Mouse (Mus musculus): ENCODE results near the gene Olfr1404. TPM values are rescaled to one million over a fixed set of nuclear protein-coding genes. Genes with fewer than 3 reads are reported as not detected.
"Not testable (repeated sequence)": the region's sequence is repeated elsewhere in the genome, so short reads cannot be mapped to it uniquely, and the experiment has no call there.

Olfr1404 gene
- not detected for total RNA-seq (2021)
- long read RNA-seq, experiment 1: 0 reads
- long read RNA-seq, experiment 2: 0 reads

DNA sequence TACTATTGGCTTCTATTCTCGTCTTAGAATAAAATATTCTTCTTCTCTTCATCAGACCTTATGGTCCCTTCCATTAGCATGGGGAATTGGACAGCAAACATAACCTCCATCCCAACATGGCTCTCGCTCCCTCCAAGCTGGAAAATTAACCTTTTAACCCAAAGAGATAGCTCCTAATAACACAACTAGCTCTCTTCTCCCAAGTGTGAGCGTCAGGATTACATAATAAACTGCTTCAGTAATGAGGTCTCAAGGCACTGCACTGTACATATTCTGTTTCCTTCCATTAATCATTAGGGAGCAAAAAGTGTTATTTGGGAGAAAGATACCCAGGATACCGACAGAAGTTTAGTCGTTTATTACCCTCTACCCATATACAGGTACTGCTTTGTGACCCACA lies at the start of gene Olfr1404:
Gene Olfr1404 (plus strand): TSS at position 301 of the 400 bp plus-strand sequence.
- no peak for DNase-seq

DNA sequence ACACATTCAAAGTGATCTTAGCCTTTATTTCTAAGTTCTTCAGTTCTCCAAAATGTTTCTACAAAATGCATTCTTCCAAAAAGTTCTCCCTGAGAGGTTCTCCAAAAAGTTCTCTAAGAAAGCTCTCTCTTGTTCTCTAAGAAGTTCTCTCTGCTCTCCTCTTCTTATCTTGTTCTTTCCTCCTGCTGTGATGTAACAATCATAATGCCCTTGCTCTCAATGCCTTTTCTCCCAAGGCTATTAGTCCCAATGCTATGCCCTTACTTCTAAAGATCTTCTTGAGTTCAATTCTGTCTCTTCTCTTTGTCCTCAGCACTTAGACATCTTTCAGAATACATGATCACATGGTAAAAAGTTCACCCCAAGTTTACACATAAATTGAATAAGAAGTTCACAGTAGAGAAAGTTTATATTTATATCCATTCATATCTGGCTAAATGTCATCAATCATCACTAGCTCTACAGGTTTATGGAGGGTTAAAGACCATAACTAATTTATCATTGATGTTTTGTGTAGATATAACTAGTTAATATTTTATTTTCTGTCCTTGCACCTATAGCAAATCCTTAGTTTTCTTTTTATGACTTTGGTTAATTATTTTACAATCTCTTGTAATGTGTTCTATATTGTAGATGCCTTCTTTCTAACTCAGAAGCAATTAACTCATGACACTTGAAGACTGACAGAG lies 37.9 kb upstream of the Olfr1404 start:
- DNase-seq: no peak

DNA sequence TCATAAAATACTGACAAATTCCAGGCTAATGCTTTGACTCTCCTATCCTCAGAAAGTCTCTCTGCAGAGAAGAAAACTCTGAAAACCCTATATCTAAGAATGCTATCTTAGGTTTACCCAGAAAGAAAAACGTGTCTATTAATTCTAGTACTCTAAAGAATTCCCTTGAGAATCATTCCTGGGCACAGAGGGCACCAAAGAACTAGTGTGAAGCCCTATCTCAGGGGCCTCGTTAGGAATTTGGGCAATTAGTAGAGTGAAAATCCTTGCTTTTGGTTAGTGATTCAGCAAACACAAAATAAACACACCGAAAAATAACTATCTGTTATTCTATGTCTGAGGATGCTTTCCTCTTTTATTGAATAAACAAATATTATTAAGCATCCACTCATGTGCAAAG lies 21.7 kb upstream of the Olfr1404 start, which contains the start of gene Olfr1406:
Gene Olfr1406 (minus strand): TSS at position 101 of the 400 bp plus-strand sequence.
- no peak for DNase-seq

DNA sequence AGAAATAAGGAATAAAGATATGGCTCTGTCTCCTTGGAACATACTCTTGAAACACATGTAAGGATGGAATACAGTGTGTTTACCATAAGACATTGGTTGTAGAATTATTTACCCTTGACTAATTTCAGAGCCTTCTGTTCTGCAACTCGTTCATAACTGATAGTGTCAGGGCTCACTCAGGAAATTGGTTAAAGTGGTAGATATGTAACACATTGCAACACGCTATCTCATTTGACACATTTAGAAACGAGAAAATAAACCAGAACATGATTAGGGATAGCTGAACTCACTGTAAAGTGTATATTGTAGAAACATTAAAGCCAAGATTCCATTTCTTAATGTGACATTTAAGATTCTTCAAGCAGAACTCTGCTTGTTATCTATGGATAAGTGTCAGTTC lies 20.1 kb upstream of the Olfr1404 start:
- no peak for DNase-seq

DNA sequence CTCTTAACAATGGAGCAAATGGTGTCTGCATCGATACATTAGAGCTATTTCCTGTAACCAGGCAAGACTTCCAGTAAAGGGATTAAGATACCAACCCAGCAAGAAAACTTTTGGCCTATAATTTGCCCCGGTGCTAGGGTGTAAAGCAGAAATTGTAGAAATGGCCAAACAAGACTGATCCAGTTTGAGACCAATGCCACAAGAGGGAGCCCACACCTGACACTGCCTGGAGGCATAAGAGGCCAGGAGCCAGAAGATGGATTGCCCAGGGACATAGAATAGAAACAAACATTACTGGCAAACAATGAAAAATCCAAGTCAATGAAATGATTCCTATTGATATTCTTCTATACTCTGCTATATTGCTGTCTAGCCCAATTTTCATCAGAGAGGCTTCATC lies 15.8 kb upstream of the Olfr1404 start:
- DNase-seq: no peak

DNA sequence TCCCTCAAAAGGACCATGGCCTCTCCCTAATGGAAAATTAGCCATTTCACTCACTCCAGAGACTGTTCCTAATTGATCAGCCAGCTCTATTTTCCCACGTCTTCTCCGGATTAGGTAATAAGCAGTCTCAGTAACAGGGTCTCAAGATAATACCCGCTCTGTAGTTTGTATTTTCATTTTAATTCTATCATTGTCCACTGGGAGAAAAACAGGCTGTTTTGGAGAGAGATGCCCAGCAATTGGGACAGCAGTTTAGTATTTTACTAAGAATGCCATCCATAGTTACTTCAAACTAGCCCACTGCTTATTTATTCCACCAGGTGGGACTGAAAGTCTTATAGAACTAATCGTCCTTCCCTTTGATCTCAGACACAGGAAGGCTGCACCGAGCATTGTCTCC lies 14.7 kb upstream of the Olfr1404 start, which contains the start of gene Olfr218:
Gene Olfr218 (plus strand): TSS at position 301 of the 400 bp plus-strand sequence.
- no peak for DNase-seq

DNA sequence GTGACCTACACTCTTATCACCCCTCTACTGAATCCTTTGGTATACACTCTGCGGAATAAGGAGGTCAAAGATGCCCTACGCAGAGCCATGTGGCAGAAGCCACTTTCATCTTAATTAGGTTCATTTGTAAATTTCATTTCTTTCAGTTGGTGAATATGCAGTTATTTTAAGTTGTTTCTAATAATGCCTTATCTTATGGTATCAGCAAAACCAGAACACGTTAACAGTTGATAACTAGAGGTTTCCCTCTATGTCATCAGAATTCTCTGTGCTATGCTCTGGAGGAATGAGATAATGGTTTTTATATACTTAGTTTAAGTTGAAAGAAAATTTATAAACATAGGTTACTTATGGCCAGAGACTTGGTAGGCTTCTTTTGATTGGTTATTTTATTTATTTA lies 4.3 kb downstream of the Olfr1404 start:
- DNase-seq: no peak

DNA sequence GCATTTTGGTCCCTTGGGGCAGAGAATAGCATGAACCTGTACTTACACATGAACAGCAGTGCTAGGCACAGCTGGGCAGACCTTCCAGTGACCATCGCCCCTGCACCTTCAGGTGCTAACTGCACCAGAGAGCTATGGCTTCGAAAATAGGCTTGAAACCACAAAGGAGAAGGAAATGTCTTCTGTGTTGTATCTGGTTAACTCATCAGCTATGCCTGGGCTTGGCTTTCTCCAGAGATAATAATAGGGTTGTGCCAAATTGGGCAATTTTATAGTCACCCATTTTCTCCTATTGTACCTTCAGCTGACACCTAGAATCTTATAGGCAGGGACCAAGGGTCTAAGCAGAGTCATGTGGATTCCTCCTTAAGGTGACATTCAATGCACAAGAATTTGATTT lies 14.9 kb downstream of the Olfr1404 start, which contains the start of gene Fcer1a:
Gene Fcer1a (minus strand): TSS at position 134 of the 400 bp plus-strand sequence.
- DNase-seq: no peak

DNA sequence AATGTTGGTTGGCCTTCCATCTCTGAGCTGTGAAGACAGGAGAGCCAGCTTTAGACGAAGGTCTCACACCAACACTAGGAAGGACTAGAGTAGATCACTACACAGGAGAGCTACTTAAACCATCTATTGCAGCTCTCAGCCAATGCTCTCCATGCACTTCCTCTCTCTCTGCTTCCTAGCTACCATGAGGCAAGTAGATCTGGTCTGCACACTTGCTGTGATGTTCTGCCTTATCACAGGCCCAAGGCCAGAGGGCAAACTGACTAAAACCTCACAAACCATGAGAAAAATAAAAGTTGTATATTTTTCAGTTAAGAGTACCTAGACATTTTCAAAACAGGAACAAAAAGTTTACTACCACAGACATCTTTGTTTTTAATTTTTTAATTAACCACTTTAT lies 24.8 kb downstream of the Olfr1404 start:
- DNase-seq: not testable (repeated sequence)

DNA sequence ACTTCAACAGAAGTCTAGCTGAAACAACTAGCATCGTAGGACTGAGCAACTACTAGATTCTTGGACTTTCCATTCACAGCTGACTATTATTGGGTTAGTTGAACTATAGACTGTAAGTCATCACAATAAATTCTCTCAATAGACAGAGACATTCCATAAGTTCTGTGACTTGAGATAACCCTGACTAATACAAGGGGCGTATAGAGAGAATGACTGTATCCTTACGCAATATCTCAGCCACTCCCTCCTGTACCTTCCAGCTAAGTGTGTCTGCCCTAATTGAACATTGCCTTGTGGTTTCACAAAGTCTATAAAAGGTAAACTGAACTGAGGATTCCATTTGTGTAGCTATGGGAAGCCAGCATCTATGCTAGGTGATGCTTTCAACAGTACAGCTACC lies 37.7 kb downstream of the Olfr1404 start:
- no peak for DNase-seq

DNA sequence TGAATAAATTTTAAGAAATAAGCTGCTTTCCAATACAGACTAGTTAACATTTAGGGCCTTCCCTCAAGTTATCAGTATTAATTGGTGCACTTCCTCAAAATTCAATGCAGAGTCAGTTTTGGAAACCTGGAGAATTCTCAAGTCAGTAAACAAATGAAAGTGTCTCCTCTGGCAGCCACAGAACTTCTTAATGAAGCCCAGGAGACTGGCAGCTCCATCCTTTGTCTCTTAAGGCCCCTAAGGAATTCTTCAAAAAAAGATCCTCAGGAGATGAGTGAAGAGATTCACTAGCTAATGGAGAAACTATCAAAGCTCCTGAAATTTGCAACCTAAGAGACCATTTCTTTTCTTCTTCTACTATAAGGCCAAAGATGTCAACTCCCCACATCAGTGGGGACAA lies 53.5 kb downstream of the Olfr1404 start, which contains the start of gene Olfr418:
Gene Olfr418 (plus strand): TSS at position 301 of the 400 bp plus-strand sequence.
- no peak for DNase-seq

Other genes with a start within 250 kb of the Olfr1404 start
- not detected for gene Olfr1408, start 75.0 kb upstream of the Olfr1404 start, total RNA-seq (2021)
- gene Olfr1406, start 21.8 kb upstream of the Olfr1404 start, total RNA-seq (2021): not detected
- gene Olfr218, start 14.6 kb upstream of the Olfr1404 start, total RNA-seq (2021): not detected
- not detected for gene Fcer1a, start 14.8 kb downstream of the Olfr1404 start, total RNA-seq (2021)
- gene Olfr418, start 53.6 kb downstream of the Olfr1404 start, total RNA-seq (2021): not detected
- not detected for gene Mptx2, start 65.4 kb downstream of the Olfr1404 start, total RNA-seq (2021)
- gene Ackr1, start 121.4 kb downstream of the Olfr1404 start, total RNA-seq (2021): 1 to 10 TPM; 3.4 to 5.2 TPM
- gene Aim2, start 138.5 kb downstream of the Olfr1404 start, total RNA-seq (2021): under 1 TPM; 0.46 to 0.56 TPM
- gene Cadm3, start 155.3 kb downstream of the Olfr1404 start, total RNA-seq (2021): 10 to 100 TPM in 1 of 2 experiments, 1 to 10 TPM in 1; 9.9 to 11.4 TPM